Mouse (Mus musculus) kidney, postnatal 25 days (tissue): ENCODE measurements at regions not wholly inside any gene's neighbourhood (a gene's known extent, or its start where the extent isn't known, plus 50 kb on each side); places are given as distances from the start of the nearest gene placed in this dataset.

ENCODE experiments used
- DNase-seq, 2 experiments: peaks; one replicate each; pipeline ENCODE4 v3.0.0; 2021; ENCODE audit warnings: mixed read lengths in 2 of 2

DNA sequence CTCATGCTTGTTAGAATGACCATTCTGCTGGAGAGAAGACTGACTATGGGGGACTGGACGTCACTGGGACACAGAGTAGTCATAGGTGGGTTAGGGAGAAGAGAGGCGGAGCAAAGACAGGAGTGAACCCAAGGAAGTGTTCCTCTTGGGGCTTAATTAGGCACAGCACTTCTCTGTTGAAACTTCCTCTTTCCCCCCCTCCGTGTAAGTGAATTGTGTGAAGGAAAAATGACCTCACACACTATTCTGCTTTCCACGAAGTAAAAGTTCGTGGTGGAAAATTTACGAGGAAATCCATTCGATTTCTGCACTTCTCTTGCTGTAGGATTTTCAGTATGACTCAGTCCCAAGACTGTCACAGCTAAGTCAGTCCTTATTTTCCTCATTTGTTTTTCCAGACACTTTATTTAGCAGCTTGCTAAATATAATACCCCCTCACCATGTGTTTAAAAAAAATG lies 49.9 kb upstream of the Ado start:
- DNase-seq = no peak
